Mouse (Mus musculus): ENCODE measurements around the gene Tomm7. TPM values are rescaled to one million over a fixed set of nuclear protein-coding genes. Genes with fewer than 3 reads are reported as not detected.

Gene Tomm7
- total and polyA plus RNA-seq, 3 experiments: 133 to 184 (median 142) TPM

- Histone ChIP-seq H3K9ac (ENCODE audit: insufficient read depth, low read depth) (no peak overlapping the region), H3K4me2 (ENCODE audit: insufficient read depth, low read depth, poor library complexity, severe bottlenecking) (no peak overlapping the region), H3K27me3 (replicated peaks) (no peaks in the 10 kb centered on the region), H3K4me1 (ENCODE audit: control insufficient read depth in 1 of 2, insufficient read depth in 2 of 2) (peaks cover 3 to 52% of the 10 kb centered on the region in 2 experiments; a peak in 2 of 4 replicates), H3K4me3 (replicated peaks in 1 of 3; ENCODE audit: low read depth in 2 of 3, low read length in 2 of 3, poor library complexity in 1 of 3) (no peak overlapping the region), H3K36me3 (replicated peaks in 1 of 2; ENCODE audit: control insufficient read depth in 1 of 2, insufficient read depth in 1 of 2, low read length in 1 of 2) (peaks cover 58 to 87% of the 10 kb centered on the region in 2 experiments), H3K27ac (ENCODE audit: insufficient read depth, low read depth) (0 out of 2 replicates have a peak overlapping the region, but pooled peaks have one; percentile 7), H3K9me3 (replicated peaks; ENCODE audit: low read length) (no peaks in the 10 kb centered on the region), H3K79me2 (replicated peaks; ENCODE audit: control insufficient read depth, extremely low read depth, insufficient read depth, poor library complexity, severe bottlenecking) (no peaks in the 10 kb centered on the region; the same call in 1 of the 2 replicates)
- in situ Hi-C loops (cut with MboI; ENCODE audit: low pct_ligation_motif_present, low pct_unique_long_range_greater_than_20kb, low sequenced_read_pairs): loop anchor here (10.0 kb wide), 1 partner anchor 306 kb away; the partner anchor contains the start of gene Nupl2
- TF ChIP-seq SMC3 (IDR thresholded peaks at IDR 0.05; ENCODE audit: low read depth, low read length) (peak; percentile 78), CHD1 (IDR thresholded peaks at IDR 0.05; ENCODE audit: low read depth, low read length) (no peak), CTCF (conservative IDR thresholded peaks at IDR 0.05 in 1 of 2, IDR thresholded peaks at IDR 0.05 in 1 of 2; ENCODE audit: low read depth in 2 of 2, low read length in 2 of 2) (peak in 1 of 2 experiments; percentile 60; a peak in 2 of 4 replicates), JUN (IDR thresholded peaks at IDR 0.05; ENCODE audit: insufficient read depth, low read depth, low read length) (no peak), POLR2A (IDR thresholded peaks at IDR 0.05; ENCODE audit: low read depth, low read length) (peak; percentile 37; the same call in 1 of the 2 replicates), RAD21 (IDR thresholded peaks at IDR 0.05; ENCODE audit: low read depth, low read length) (peak; percentile 63)
- DNase-seq (ENCODE audit: extremely low read depth): peak; percentile 53
- dilution Hi-C loops (cut with MboI; ENCODE audit: extremely low pct_ligation_motif_present, extremely low pct_unique_long_range_greater_than_20kb, low sequenced_read_pairs): no loop called here
Observed at GRCm38 (mm10) chr5:23858643-23859042, 14.7 kb upstream of the Tomm7 start.

- no peak for DNase-seq (ENCODE audit: extremely low read depth)
- Histone ChIP-seq H3K9ac (ENCODE audit: insufficient read depth, low read depth) (no peak overlapping the region), H3K4me1 (ENCODE audit: control insufficient read depth in 1 of 2, insufficient read depth in 2 of 2) (peaks cover 3 to 54% of the 10 kb centered on the region in 2 experiments; a peak in 3 of 4 replicates), H3K36me3 (replicated peaks in 1 of 2; ENCODE audit: control insufficient read depth in 1 of 2, insufficient read depth in 1 of 2, low read length in 1 of 2) (peaks cover 64 to 90% of the 10 kb centered on the region in 2 experiments), H3K9me3 (replicated peaks; ENCODE audit: low read length) (no peaks in the 10 kb centered on the region), H3K4me2 (ENCODE audit: insufficient read depth, low read depth, poor library complexity, severe bottlenecking) (no peak overlapping the region), H3K27me3 (replicated peaks) (no peaks in the 10 kb centered on the region), H3K4me3 (replicated peaks in 1 of 3; ENCODE audit: low read depth in 2 of 3, low read length in 2 of 3, poor library complexity in 1 of 3) (no peak overlapping the region), H3K27ac (ENCODE audit: insufficient read depth, low read depth) (no peak overlapping the region), H3K79me2 (replicated peaks; ENCODE audit: control insufficient read depth, extremely low read depth, insufficient read depth, poor library complexity, severe bottlenecking) (peaks cover 3% of the 10 kb centered on the region)
- in situ Hi-C loops (cut with MboI; ENCODE audit: low pct_ligation_motif_present, low pct_unique_long_range_greater_than_20kb, low sequenced_read_pairs) (loop anchor here (10.0 kb wide), 1 partner anchor 307 kb away; the partner anchor contains the start of gene Nupl2), dilution Hi-C loops (cut with MboI; ENCODE audit: extremely low pct_ligation_motif_present, extremely low pct_unique_long_range_greater_than_20kb, low sequenced_read_pairs) (no loop called here)
- TF ChIP-seq SIN3A (IDR thresholded peaks at IDR 0.05; ENCODE audit: low read length): no peak
- TF ChIP-seq USF1 (IDR thresholded peaks at IDR 0.05; ENCODE audit: low read depth, low read length): no peak
- no peak for TF ChIP-seq JUND (conservative IDR thresholded peaks at IDR 0.05; ENCODE audit: low read depth, low read length)
- no peak for TF ChIP-seq MAFK (IDR thresholded peaks at IDR 0.05; ENCODE audit: insufficient replicate concordance, low read length)
- TF ChIP-seq ZMIZ1 (IDR thresholded peaks at IDR 0.05; ENCODE audit: low read depth, low read length): no peak
Observed at GRCm38 (mm10) chr5:23858001-23858400, 14.0 kb upstream of the Tomm7 start.

- dilution Hi-C loops (cut with MboI; ENCODE audit: extremely low pct_ligation_motif_present, extremely low pct_unique_long_range_greater_than_20kb, low sequenced_read_pairs): no loop called here
- peak; percentile 25 for DNase-seq (ENCODE audit: extremely low read depth)
Observed at GRCm38 (mm10) chr5:23857189-23857588, 13.2 kb upstream of the Tomm7 start.

More at GRCm38 (mm10) chr5:23857189-23857588, 13.2 kb upstream of the Tomm7 start:
- no peak overlapping the region for H3K27ac ChIP-seq (ENCODE audit: insufficient read depth, low read depth)
- H3K4me2 ChIP-seq (ENCODE audit: insufficient read depth, low read depth, poor library complexity, severe bottlenecking): no peak overlapping the region
- no peak overlapping the region for H3K9ac ChIP-seq (ENCODE audit: insufficient read depth, low read depth)
- H3K27me3 ChIP-seq (replicated peaks): no peaks in the 10 kb centered on the region
- peaks cover 9% of the 10 kb centered on the region for H3K79me2 ChIP-seq (replicated peaks; ENCODE audit: control insufficient read depth, extremely low read depth, insufficient read depth, poor library complexity, severe bottlenecking)
- peaks cover 3 to 54% of the 10 kb centered on the region in 2 experiments; a peak in 3 of 4 replicates for H3K4me1 ChIP-seq (ENCODE audit: control insufficient read depth in 1 of 2, insufficient read depth in 2 of 2)
- no peaks in the 10 kb centered on the region for H3K9me3 ChIP-seq (replicated peaks; ENCODE audit: low read length)
- H3K4me3 ChIP-seq (replicated peaks in 1 of 3; ENCODE audit: low read depth in 2 of 3, low read length in 2 of 3, poor library complexity in 1 of 3): no peak overlapping the region
- in situ Hi-C loops (cut with MboI; ENCODE audit: low pct_ligation_motif_present, low pct_unique_long_range_greater_than_20kb, low sequenced_read_pairs): loop anchor here (10.0 kb wide), 1 partner anchor 308 kb away; the partner anchor contains the start of gene Nupl2
- H3K36me3 ChIP-seq (replicated peaks in 1 of 2; ENCODE audit: control insufficient read depth in 1 of 2, insufficient read depth in 1 of 2, low read length in 1 of 2): peaks cover 70 to 93% of the 10 kb centered on the region in 2 experiments
- TF ChIP-seq CHD1 (IDR thresholded peaks at IDR 0.05; ENCODE audit: low read depth, low read length) (no peak), RAD21 (IDR thresholded peaks at IDR 0.05; ENCODE audit: low read depth, low read length) (no peak), POLR2A (IDR thresholded peaks at IDR 0.05; ENCODE audit: low read depth, low read length) (peak; percentile 52; the same call in 1 of the 2 replicates), MAZ (IDR thresholded peaks at IDR 0.05; ENCODE audit: low read depth, low read length) (no peak), MYC (IDR thresholded peaks at IDR 0.05; ENCODE audit: low read depth, low read length) (no peak), USF2 (conservative IDR thresholded peaks at IDR 0.05; ENCODE audit: low read depth, low read length) (no peak), USF1 (IDR thresholded peaks at IDR 0.05; ENCODE audit: low read depth, low read length) (no peak)

All from CH12.LX (cell line).